Mouse (Mus musculus): ENCODE measurements around the gene Sbpl.
A peak's percentile ranks its signal among the peaks of the same experiment; 100 is the strongest.

The Sbpl gene

DNA sequence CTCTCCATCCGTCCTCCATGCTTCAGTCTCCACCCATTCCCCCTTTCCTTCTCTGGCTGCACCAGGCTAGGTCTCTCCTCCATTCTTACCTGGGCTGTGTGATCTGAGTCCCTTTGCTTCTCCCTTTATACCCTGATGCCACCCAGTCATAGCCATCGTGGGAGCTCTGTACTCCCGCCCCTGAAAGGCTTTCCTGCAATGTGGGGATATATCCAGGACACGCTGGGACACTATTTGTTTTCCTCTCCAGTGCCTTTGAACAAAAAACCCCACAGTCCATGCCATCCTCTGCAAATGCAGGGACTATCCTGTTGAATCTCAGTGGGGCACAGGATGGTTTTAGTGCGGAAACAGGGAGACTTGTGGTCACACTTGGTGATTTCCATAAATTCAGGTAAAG lies at the start of gene Sbpl:
Gene Sbpl (minus strand): TSS at position 101 of the 400 bp plus-strand sequence.
- no peak for DNase-seq (ENCODE audit: extremely low spot score)

DNA sequence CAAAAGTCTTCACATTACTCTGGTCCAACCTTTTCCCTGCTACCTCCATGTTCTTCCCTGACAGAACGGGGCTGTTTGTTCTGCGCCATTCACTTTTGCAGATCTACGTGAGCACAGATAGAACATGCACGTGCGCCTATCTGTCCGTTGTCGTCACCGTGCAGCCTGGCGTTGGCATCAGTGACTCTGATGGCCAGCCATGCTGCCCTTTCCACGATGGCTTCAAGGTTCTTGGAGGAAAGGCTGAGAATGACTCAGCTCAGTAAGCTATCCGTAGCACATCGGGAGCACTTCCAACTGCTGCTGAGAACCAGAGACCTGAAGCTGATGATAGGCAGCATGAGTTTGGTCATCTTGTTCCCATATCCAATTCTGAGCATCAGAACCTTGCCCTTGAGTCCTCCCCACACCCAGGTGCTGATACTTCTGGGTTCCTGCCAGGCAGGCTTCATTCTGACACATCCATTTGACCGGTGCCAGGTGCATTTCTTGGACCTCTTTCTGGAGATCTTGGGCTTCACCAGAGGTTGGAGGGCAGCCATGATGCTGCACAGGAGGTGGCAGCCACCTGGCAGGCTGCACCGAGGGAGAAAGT lies 49.1 kb upstream of the Sbpl start:
- no peak for DNase-seq (ENCODE audit: extremely low spot score)

DNA sequence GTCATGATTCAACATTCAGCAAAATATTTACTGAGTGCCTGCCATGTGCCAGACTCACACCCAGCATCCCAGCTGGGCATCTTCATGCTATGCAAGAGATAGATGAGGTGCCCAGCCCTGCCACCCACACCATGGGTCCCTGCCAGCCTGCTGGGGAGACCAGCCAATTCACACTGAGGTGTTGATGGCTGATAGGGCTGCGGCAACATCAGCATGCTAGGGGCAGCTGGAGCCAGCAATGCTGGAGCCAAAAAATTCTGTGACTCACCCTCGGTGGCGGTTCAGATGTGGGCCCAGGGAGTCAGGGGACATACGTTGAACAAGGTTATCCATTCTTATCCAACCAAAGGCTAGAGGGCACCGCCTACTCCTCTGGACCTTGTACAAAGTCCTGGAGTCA lies 45.3 kb upstream of the Sbpl start:
- no peak for DNase-seq (ENCODE audit: extremely low spot score)

DNA sequence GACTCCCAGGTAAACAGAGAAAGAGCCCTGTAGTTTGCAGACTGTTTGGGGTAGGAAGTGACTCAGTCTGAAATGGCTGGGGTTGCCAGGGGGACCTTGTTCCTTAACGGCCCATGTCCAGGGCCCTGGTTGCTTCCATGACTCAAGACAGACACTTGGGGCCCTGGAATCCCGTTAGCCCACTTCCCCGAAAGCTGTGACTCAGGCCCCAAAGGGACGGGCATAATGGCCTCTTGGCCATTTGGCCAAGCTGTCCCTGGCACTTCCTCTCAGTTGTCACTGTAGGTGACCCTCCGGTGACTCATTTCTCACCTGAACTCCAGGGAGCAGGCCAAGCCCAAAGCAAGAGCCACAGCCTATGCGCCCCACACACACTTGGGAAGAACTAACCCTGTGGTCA lies 43.3 kb upstream of the Sbpl start:
- no peak for DNase-seq (ENCODE audit: extremely low spot score)

DNA sequence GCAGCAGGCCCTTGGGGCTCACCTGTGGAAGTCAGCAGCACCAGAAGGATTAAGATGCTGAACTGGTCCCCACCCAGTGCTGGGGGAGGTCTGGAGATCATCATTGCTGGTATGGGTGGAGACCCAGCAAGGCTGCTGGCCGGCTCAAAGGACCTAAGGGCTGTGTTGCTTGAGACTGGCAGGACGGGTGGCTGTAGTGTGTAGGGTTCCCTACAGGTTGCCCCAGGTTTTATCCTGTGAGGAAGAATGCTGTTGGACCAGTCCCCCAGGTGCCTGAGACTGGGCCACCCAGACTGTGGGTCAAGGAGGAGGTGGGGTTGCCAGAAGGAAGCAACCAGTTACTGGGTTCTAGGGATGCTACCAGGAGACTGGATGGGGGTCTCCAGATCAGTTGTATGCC lies 42.8 kb upstream of the Sbpl start, which contains the start of gene Prss22:
Gene Prss22 (minus strand): TSS at position 200 of the 400 bp plus-strand sequence.
- no peak for DNase-seq (ENCODE audit: extremely low spot score)

DNA sequence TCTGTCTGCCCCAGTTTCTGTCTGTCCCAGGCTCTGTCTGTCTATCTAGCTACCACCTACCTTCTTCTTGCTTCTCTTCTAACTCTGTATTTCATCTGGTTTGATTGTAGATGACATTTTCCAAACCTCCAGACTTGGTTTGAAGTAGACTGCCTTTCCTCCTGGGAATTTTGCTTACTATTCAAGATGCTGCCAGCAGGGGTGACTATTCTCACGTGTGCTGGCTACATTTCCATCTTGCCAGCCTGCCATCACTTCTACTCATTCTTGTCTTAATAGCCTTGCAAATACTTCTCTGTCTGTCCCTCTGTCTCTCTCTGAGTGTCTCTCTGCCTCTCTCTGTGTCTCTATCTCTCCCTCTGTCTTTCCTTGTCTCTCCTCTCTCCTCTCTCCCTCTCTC lies 40.3 kb upstream of the Sbpl start:
- DNase-seq (ENCODE audit: extremely low spot score), result no peak

DNA sequence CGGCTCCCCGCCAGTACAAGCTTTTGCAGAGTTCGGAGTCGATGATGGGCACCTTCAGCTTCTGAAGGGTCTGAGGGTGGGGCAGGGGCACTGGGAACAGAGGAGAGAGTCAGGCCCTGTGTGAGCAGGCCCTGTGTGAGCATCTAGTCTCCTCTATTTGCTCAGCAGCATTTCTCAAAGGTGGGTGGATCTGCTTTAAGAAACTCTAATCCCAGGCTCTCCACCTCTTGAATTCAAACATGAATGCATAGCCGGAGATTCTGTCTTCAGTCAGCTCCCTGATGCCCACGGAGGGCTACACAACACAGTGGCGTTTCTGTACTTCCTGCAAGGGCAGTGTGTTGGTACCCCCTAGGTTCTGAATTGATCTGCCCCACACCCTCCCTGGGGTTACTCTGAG lies 39.6 kb upstream of the Sbpl start:
- DNase-seq (ENCODE audit: extremely low spot score), result no peak

DNA sequence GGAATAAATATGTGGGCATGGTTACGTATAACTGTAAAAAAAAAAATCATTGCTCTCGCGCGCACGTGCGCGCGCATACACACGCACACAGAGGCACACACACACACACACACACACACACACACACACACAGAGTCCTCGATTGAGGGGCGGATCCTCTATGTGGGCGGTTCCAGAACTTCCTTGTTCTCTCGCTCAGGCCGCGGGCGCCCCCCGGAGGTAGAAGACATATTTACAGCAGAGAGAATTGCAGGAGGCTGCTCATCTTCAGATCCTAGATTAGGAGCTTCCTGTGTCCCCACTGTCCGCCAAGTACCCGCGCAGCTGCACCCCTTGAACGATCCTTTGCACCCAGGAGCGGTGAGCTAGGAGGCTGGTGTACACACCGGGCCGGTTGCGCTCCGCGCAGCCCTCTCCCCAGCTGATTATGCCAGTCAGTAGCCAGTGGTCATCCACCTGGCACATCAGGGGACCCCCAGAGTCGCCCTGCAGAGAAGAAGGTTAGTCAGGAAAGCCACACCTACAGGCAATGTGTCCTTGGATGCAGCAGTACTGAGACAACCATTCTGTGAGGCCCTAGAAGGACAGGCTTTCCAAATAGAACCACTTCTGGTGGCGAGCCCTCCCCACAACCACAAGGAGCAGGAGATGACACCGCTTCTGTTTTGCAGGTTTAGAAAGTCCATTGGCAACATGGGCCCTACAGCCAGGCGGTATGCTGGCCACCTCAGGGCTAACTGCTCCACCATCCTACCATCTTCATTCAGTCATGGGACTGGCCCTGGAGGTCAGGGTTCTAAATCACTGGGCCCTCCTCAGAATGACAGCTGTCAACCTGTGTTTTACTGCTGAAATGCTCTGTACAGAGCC lies 38.7 kb upstream of the Sbpl start:
- peak; percentile 93 for DNase-seq (ENCODE audit: extremely low spot score)

DNA sequence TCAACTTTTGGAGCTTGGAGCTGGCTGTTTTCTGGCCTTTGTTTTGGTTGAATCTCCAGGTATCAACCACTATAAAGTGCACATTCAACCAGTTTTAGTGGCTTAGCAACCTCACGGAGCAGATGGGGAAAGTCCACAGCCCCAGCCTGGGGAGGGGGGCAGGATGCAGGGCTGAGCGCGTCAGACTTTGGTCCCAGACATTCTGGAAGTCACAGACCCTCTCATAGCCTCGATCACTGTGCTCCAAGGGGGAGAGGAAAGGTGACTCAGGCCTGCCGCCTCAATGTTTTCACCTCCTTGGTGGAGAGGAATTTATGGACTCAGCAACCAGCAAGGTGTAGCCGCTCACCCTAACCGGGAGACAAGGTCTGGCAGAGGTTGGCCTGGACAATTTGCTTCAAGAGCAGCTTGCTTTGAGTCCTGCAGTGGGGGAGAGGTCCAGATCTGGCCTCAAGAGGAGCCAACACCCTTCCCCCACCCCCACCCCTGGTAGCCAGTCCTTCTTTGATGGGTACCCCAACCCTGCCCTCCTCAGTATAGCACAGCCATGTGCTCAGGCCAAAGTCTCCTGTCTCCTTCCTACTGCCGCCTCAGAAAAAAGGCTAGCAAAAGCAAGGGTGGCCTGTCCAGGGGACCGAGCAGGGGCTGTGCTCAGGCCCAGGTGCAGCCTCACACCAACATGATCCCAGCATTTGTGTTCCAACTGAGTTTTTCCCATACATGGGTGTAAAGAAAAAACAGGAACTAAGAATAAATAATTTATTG lies 37.9 kb upstream of the Sbpl start:
- DNase-seq (ENCODE audit: extremely low spot score), result peak; percentile 14

DNA sequence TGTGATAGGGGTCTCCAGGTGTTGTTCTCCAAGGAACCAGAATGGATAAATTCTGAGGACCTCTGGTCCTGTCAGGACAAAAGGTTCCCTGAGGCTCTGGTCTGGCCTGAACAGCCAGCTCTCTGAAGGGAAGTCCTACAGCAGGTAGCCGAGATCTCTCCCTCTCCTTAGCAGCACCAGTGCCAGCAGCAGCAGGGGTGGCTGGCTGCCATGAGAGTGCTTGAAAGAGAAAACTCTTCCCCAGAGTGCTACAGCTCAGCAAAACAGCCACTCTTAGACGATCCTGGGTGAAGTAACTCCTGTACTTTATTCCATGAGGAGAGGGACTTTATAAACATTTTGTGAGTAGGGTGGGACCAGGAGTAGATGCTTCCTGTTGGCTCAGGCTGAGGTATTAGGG lies 34.7 kb upstream of the Sbpl start:
- no peak for DNase-seq (ENCODE audit: extremely low spot score)

DNA sequence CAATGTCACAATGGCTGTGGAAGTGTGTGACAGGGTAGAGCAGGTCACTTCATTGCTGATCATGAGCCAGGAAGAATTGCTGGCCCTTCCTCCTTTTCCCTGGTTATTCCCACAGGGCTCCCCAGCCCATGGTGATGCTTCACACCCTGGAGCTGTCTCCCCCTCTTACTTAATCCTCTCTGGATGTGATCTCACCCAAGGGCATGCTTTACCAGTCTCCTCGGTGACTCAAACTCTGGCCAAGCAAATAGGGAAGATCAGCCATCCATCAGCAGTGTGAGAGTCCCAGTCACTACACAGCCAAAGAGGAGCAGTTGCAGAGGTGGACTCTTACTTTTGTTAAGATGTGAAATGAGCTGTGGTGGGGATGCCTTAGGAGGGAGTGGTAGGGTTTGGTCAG lies 29.9 kb upstream of the Sbpl start:
- no peak for DNase-seq (ENCODE audit: extremely low spot score)

DNA sequence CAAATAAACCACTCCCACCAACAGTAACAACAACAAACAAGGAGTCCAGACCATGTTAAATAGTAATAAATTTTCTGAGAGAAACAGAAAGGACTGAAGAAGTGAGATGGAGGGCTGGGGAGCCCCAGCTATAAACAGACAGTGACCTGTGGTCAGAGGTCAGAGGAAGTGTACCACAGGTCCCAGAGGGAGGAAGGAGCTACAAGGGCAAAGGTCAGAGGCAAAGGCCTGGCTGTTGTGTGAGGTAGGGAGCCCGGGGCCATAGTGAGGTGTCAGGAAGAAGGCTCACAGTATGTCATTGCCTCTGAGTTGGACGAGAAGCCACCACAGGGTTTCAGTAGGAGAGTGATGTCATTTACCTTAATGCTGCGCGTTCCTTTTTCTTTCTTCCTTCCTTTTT lies 27.8 kb upstream of the Sbpl start:
- DNase-seq (ENCODE audit: extremely low spot score), result peak; percentile 27

DNA sequence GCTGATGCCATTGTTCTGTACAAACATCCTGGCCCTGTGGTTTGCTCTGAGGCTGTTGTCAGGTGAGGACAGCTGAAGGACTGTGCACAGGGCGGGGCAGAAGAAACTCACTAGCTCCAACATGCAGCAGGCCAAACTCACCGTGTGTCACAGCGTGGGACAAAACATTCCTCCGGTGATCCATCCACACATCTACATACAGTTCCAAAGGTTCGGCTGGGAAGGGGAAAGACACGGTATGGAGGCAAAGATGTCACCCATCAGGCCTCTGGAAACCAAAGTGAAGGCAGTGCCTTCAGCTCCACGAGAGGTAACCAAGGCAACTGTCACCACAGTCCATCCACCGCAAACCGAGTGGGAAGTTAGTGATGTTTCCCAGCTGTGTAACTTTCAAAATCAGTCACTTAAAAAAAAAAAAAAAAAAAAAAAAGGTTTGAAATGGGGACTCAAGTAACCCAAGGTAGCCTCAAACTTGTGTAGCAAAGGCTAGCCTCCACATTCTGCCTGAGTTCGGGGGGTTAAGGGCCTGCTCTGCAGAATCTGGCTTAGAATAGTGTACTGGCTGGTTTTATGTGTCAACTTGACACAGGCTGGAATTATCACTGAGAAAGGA lies 25.3 kb upstream of the Sbpl start, which contains the start of gene Prss30:
Gene Prss30 (minus strand): TSS at position 270 of the 613 bp plus-strand sequence.
- DNase-seq (ENCODE audit: extremely low spot score), result no peak

DNA sequence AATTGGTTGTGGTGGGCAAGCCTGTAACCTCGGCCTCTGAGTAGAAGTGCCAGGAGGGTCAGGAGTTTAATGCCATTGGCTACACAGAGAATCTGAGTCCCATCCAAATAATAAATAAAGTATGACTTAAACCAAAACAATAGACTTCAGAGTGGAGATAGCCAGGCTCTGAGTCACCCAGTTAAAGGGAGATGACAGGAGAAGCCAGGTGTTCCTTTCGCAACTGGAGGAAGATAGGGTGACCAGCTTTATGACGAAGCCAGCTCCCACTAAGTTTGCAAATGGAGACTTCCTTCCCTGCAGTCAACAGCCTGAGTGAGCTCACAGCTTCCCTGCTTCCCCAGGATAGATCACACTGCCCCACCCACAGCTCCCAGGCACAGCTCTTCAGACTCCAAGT lies 24.4 kb upstream of the Sbpl start:
- no peak for DNase-seq (ENCODE audit: extremely low spot score)

DNA sequence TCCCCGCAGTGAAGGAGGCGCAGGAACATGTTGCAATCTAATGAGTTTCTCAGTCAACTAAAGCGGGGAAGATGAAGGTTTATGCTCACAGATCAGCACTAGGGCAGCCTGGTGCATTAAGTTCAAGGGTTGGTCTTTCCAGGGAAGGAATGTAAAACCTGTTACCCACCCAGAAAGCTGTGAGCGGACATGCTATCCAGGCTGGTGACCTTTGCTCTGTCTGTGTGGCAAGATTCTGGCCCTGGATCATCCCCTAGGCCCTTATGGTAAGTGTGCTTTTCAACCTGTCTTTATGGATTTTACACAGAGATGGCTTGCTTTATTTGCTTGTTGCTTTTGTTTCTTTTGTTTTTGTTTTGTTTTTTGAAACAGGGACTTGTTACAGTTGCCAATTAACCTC lies 21.6 kb upstream of the Sbpl start:
- no peak for DNase-seq (ENCODE audit: extremely low spot score)

DNA sequence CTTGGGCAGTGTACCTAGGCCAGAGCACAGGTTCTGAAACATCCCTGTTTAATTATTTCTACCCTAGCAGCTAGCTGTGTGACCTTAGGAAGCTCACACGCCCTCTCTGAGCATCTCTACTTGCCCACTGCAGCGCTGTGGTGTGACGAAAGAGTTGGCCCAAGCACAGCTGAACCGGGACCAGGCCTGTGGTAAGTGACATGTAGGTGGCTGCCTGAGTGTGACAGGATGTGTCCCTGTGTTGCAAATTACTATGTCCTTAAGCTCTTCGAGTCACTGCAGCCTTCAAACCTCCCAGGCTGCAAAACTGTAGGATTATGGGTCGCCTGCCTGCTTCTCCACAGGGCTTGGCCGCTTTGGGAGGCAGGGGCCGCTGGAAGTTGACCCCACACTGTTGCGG lies 16.2 kb upstream of the Sbpl start:
- DNase-seq (ENCODE audit: extremely low spot score), result no peak

DNA sequence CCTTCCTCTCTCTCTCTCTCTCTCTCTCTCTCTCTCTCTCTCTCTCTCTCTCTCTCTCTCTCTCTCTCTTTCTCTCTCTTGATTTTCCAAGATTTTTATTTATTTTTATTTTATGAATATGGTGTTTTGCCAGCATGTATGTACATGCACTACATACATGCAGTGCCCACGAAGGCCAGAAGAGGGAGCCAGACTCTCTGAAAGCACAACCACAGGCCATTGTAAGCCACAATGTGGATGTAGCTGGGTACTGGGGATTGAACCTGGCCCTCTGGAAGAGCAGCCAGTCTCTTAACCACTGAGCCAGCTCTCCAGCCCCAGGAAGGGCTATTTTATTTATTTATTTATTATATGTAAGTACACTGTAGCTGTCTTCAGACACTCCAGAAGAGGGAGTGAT lies 14.2 kb upstream of the Sbpl start:
- peak; percentile 64 for DNase-seq (ENCODE audit: extremely low spot score)

DNA sequence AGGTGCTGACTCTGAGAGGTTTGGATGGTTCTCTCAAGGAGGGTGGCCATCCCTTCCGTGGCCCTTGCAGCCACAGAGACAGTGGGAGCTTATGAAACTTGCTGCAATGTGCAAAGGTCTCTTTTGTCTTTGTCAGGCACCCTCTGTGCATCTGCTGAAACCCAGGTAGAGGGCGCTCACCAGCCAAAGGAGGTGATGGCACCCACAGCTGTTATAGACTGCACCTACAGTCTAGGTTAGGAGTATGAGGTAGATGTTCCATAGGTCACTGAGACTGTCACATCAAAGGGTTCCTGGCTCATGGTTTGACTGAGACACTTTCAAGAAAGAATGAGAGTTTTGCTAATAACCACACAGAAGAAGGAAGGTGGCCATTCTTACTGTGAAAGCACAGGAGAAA lies 13.7 kb upstream of the Sbpl start:
- DNase-seq (ENCODE audit: extremely low spot score), result no peak

DNA sequence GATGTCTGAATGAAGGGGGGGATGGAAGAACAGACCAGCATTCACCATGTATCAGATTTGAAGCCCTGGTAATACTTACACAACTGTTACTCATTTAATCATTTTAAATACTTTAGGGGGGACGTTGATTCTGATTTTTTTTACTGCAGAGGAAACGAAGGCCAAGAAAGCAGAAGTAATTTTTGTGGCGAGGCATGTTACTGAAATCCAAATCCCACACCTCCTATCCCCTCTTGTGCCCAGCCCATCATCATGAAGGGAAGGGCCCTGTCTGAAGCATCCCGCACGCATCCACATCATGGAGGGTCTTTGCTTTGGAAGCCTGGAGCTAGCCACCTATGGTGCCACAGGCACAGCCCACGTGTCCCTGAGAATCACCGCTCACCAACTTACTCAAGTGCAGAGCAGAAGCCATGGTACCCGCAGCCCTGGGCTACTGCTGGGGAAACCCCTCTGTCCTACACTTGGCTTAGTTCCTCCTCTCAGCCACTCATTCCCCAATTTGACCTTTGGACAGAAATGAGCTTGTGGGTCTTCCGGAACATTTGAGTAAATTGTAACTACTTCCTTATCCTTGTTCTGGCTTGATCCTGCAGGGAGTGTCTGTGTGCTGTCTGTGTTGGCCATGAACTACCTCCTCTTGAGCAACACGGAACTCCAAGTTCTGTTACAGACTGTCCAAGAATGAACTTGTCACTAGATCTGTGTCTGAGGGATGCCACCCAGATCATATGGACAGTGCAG lies 11.8 kb upstream of the Sbpl start:
- DNase-seq (ENCODE audit: extremely low spot score), result no peak

DNA sequence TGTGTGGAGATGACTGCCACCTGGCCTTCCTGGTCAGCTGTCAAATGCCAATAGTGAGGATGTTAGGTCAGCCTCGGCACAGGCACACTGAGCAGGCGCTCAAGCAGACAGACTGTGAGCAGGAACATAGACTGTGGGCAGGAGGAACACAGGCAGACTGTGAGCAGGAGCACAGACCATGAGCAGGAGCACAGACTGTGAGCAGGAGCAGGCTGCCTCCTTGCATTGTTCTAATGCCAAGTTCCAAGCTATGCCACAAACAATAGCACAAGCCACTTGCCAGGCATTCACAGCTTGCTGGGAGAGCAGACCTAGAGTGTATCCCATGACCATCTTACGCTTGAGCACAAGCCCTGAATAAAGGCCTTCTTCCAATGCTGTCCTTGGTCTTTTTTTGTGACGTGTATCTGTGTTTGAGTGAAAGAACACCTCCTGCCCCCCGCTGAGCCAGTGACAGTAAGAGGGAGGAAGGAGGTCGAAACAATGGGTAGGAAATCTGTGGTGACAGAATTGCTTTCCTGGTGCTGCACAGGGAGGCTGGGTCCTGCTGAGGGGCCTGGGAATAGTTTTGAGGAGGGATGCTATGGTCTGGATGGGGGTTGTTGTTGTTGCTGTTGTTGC lies 10.8 kb upstream of the Sbpl start:
- no peak for DNase-seq (ENCODE audit: extremely low spot score)

DNA sequence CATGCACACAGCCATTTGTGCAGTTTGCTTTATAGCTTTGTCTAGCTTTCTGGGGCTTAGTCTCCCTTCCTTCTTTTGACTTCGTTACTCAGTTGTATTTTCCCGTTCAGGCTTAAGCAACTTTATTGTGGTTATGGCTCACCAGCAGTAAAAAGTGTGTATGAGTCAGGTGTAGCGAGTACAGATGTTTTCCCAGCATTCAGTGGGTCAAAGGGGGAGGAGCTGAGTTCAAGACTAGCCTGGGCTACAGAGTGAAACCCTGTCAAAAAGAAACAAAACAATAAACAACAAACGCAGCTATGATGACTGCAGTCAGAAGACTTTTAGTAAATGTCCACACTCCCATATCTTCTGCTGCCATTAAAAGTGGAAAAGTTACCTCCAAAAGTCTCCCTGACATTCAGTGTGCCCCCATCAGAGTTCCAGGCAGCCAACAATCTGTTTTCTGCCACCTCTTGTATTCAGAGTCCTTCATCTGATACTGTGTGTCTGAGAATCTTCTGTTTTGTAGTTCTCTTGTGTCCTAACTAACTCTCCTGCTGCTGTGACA lies 6.6 kb upstream of the Sbpl start:
- DNase-seq (ENCODE audit: extremely low spot score), result no peak
